Mouse (Mus musculus) spleen, adult 2 months (tissue): Measurements from ENCODE around the gene Cd83.

Experiments
- CTCF ChIP-seq: fragments of 200-500 bp; IDR thresholded peaks from 2 replicates; pipeline ENCODE4 v1.5.1; 2011; ENCODE audit warnings: mild to moderate bottlenecking, inconsistent platforms; ENCODE audit not compliant: insufficient read depth, insufficient read length, insufficient replicate concordance; ENCODE audit errors: extremely low read depth
- POLR2A ChIP-seq: fragments of 200-500 bp; IDR thresholded peaks from 2 replicates; pipeline ENCODE4 v1.6.1; 2011; ENCODE audit warnings: low read depth, low read length, inconsistent platforms

DNA sequence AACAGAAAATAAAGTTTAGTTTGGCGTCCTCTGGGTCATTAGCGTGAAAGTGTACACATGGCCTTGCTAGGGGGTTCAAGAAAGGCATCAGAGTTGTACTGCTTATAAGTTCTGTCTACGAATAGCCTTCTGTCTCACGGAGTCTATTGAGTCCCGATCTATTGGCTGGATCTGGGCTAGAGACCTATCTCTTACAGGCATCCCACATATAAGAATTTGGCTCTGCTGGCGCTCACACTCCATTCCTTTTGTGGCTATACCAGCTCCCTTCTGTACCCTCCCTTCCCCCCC, 34.4 kb downstream of the Cd83 start:
- TF ChIP-seq CTCF (no peak), POLR2A (no peak)
